Mouse (Mus musculus): ENCODE data around the gene Napb.

DNA sequence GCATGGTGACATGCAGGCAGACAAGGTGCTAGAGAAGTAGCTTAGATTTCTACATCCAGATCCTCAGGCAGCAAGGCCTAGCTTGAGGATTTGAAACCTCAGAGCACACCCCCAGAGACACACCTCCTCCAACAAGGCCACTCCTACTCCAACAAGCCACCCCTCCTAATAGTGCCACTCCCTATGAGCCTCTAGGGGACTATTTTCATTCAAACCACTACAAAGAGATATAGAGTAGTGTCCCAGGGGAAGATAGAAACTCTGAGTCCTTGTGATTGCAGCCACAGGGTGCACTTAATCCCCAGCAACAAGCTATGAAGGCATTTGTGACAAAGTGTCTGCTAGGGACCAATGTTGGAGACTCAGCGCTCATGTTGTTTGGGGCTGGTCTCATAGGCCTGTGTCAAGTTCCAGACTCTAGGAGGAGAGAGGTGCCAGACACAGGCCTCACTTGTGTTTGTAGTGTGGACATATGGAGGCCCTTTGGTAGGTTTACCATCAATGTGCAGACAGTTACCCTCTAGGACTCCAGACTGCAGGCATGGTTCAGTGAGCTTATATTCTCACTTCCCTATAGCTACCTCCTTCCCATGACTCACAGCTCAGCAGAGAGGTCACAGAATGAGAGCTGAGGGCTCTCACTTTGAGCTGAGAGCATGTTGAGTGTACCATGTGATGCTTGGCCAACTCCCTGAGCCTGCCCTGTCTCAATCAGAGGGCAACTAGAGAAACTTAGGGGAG lies 31.6 kb upstream of the Napb start:
- no peak for TF ChIP-seq EP300 (IDR thresholded peaks at IDR 0.05; ENCODE audit: low read depth)
- no peak for TF ChIP-seq CTCF (IDR thresholded peaks at IDR 0.05; ENCODE audit: low read depth)
